Mouse (Mus musculus): Measurements from ENCODE around the gene Cbl. TPM values are rescaled to one million over a fixed set of nuclear protein-coding genes. Genes with fewer than 3 reads are reported as not detected.

The Cbl gene
- polyA plus RNA-seq, 1 experiment from 2014 or later = 18.1 TPM

- WGBS = 81% methylated on average over 3 of the region's 3 CpGs
- no peaks in the 10 kb centered on the region for H3K9me3 ChIP-seq (ENCODE audit: control insufficient read depth, low read length)
- peaks cover 3% of the 10 kb centered on the region; the same call in 1 of the 2 replicates for H3K4me1 ChIP-seq (replicated peaks; ENCODE audit: control insufficient read depth, insufficient read depth, low read length)
- DNase-seq (ENCODE audit: low spot score) = no peak
- no peaks in the 10 kb centered on the region for H3K27me3 ChIP-seq (replicated peaks; ENCODE audit: control insufficient read depth, insufficient read depth, low read length)
- no peak for ATAC-seq (replicated peaks; ENCODE audit: low FRiP score, low TSS enrichment, low read depth)
- H3K27ac ChIP-seq (ENCODE audit: low read depth) = no peak overlapping the region
- H3K36me3 ChIP-seq (ENCODE audit: control insufficient read depth, insufficient read depth, low read length) = peaks cover 50% of the 10 kb centered on the region
- no peak overlapping the region for H3K9ac ChIP-seq (ENCODE audit: low read length)
- H3K4me3 ChIP-seq (ENCODE audit: low read depth, low read length) = no peak overlapping the region
- no peak overlapping the region for H3K4me2 ChIP-seq (ENCODE audit: low read length)
Measured at GRCm38 (mm10) chr9:44170691-44171151, 63.1 kb downstream of the Cbl start.

GRCm38 (mm10) chr9:44168931-44169330 is 64.9 kb downstream of the Cbl start:
- Histone ChIP-seq H3K4me3 (ENCODE audit: low read depth, low read length) (no peak overlapping the region), H3K36me3 (ENCODE audit: control insufficient read depth, insufficient read depth, low read length) (peaks cover 68% of the 10 kb centered on the region), H3K4me1 (replicated peaks; ENCODE audit: control insufficient read depth, insufficient read depth, low read length) (no peaks in the 10 kb centered on the region), H3K9ac (ENCODE audit: low read length) (no peak overlapping the region), H3K4me2 (ENCODE audit: low read length) (no peak overlapping the region), H3K27me3 (replicated peaks; ENCODE audit: control insufficient read depth, insufficient read depth, low read length) (no peaks in the 10 kb centered on the region), H3K9me3 (ENCODE audit: control insufficient read depth, low read length) (no peaks in the 10 kb centered on the region), H3K27ac (ENCODE audit: low read depth) (no peak overlapping the region)
- no peak for DNase-seq (ENCODE audit: low spot score)
- WGBS = 88% methylated on average over 5 of the region's 5 CpGs
- no peak for ATAC-seq (replicated peaks; ENCODE audit: low FRiP score, low TSS enrichment, low read depth)

GRCm38 (mm10) chr9:44159886-44160285 is 74.0 kb downstream of the Cbl start:
- peaks cover 89% of the 10 kb centered on the region for H3K36me3 ChIP-seq (ENCODE audit: control insufficient read depth, insufficient read depth, low read length)
- WGBS = 83% methylated on average over 3 of the region's 3 CpGs
- H3K9ac ChIP-seq (ENCODE audit: low read length) = no peak overlapping the region
- no peaks in the 10 kb centered on the region for H3K27me3 ChIP-seq (replicated peaks; ENCODE audit: control insufficient read depth, insufficient read depth, low read length)
- no peak overlapping the region for H3K4me3 ChIP-seq (ENCODE audit: low read depth, low read length)
- H3K4me1 ChIP-seq (replicated peaks; ENCODE audit: control insufficient read depth, insufficient read depth, low read length) = no peaks in the 10 kb centered on the region
- no peak for DNase-seq (ENCODE audit: low spot score)
- no peak overlapping the region for H3K4me2 ChIP-seq (ENCODE audit: low read length)
- no peak for ATAC-seq (replicated peaks; ENCODE audit: low FRiP score, low TSS enrichment, low read depth)
- no peak overlapping the region for H3K27ac ChIP-seq (ENCODE audit: low read depth)
- no peaks in the 10 kb centered on the region for H3K9me3 ChIP-seq (ENCODE audit: control insufficient read depth, low read length)

GRCm38 (mm10) chr9:44147290-44147689 is 86.6 kb downstream of the Cbl start:
- Histone ChIP-seq H3K4me1 (replicated peaks; ENCODE audit: control insufficient read depth, insufficient read depth, low read length) (no peaks in the 10 kb centered on the region), H3K9me3 (ENCODE audit: control insufficient read depth, low read length) (no peaks in the 10 kb centered on the region), H3K36me3 (ENCODE audit: control insufficient read depth, insufficient read depth, low read length) (peaks cover 71% of the 10 kb centered on the region), H3K27me3 (replicated peaks; ENCODE audit: control insufficient read depth, insufficient read depth, low read length) (no peaks in the 10 kb centered on the region), H3K4me2 (ENCODE audit: low read length) (no peak overlapping the region), H3K4me3 (ENCODE audit: low read depth, low read length) (no peak overlapping the region), H3K27ac (ENCODE audit: low read depth) (no peak overlapping the region), H3K9ac (ENCODE audit: low read length) (no peak overlapping the region)
- 67% methylated on average over 3 of the region's 3 CpGs for WGBS
- DNase-seq (ENCODE audit: low spot score) = no peak
- ATAC-seq (replicated peaks; ENCODE audit: low FRiP score, low TSS enrichment, low read depth) = no peak

GRCm38 (mm10) chr9:44144718-44145060 is 89.2 kb downstream of the Cbl start:
- DNase-seq (ENCODE audit: low spot score) (no peak), ATAC-seq (replicated peaks; ENCODE audit: low FRiP score, low TSS enrichment, low read depth) (no peak)
- Histone ChIP-seq H3K27me3 (replicated peaks; ENCODE audit: control insufficient read depth, insufficient read depth, low read length) (no peaks in the 10 kb centered on the region), H3K4me3 (ENCODE audit: low read depth, low read length) (no peak overlapping the region), H3K27ac (ENCODE audit: low read depth) (no peak overlapping the region), H3K9me3 (ENCODE audit: control insufficient read depth, low read length) (no peaks in the 10 kb centered on the region), H3K4me2 (ENCODE audit: low read length) (no peak overlapping the region), H3K4me1 (replicated peaks; ENCODE audit: control insufficient read depth, insufficient read depth, low read length) (no peaks in the 10 kb centered on the region), H3K9ac (ENCODE audit: low read length) (no peak overlapping the region), H3K36me3 (ENCODE audit: control insufficient read depth, insufficient read depth, low read length) (peaks cover 75% of the 10 kb centered on the region)

- Histone ChIP-seq H3K27me3 (replicated peaks; ENCODE audit: control insufficient read depth, insufficient read depth, low read length) (no peaks in the 10 kb centered on the region), H3K4me3 (ENCODE audit: low read depth, low read length) (no peak overlapping the region), H3K36me3 (ENCODE audit: control insufficient read depth, insufficient read depth, low read length) (peaks cover 75% of the 10 kb centered on the region), H3K4me2 (ENCODE audit: low read length) (no peak overlapping the region), H3K9ac (ENCODE audit: low read length) (no peak overlapping the region), H3K9me3 (ENCODE audit: control insufficient read depth, low read length) (no peaks in the 10 kb centered on the region), H3K27ac (ENCODE audit: low read depth) (no peak overlapping the region), H3K4me1 (replicated peaks; ENCODE audit: control insufficient read depth, insufficient read depth, low read length) (no peaks in the 10 kb centered on the region)
- 0 out of 2 replicates have a peak, but pooled peaks have one; percentile 63 for ATAC-seq (replicated peaks; ENCODE audit: low FRiP score, low TSS enrichment, low read depth)
- 37% methylated on average over 6 of the region's 8 CpGs for WGBS
- no peak for DNase-seq (ENCODE audit: low spot score)
Measured at GRCm38 (mm10) chr9:44144023-44144717, 89.7 kb downstream of the Cbl start.

- no peaks in the 10 kb centered on the region for H3K9me3 ChIP-seq (ENCODE audit: control insufficient read depth, low read length)
- no peak overlapping the region for H3K4me3 ChIP-seq (ENCODE audit: low read depth, low read length)
- no peak for ATAC-seq (replicated peaks; ENCODE audit: low FRiP score, low TSS enrichment, low read depth)
- H3K27ac ChIP-seq (ENCODE audit: low read depth) = no peak overlapping the region
- no peak overlapping the region for H3K4me2 ChIP-seq (ENCODE audit: low read length)
- H3K36me3 ChIP-seq (ENCODE audit: control insufficient read depth, insufficient read depth, low read length) = peaks cover 74% of the 10 kb centered on the region
- no peak for DNase-seq (ENCODE audit: low spot score)
- H3K9ac ChIP-seq (ENCODE audit: low read length) = no peak overlapping the region
- H3K27me3 ChIP-seq (replicated peaks; ENCODE audit: control insufficient read depth, insufficient read depth, low read length) = no peaks in the 10 kb centered on the region
- 85% methylated on average over 5 of the region's 5 CpGs for WGBS
- H3K4me1 ChIP-seq (replicated peaks; ENCODE audit: control insufficient read depth, insufficient read depth, low read length) = no peaks in the 10 kb centered on the region
Measured at GRCm38 (mm10) chr9:44143421-44143820, 90.4 kb downstream of the Cbl start.

GRCm38 (mm10) chr9:44141951-44142350 is 91.9 kb downstream of the Cbl start:
- no peak overlapping the region for H3K27ac ChIP-seq (ENCODE audit: low read depth)
- 68% methylated on average over 5 of the region's 5 CpGs for WGBS
- no peak overlapping the region for H3K4me3 ChIP-seq (ENCODE audit: low read depth, low read length)
- no peaks in the 10 kb centered on the region for H3K9me3 ChIP-seq (ENCODE audit: control insufficient read depth, low read length)
- H3K4me2 ChIP-seq (ENCODE audit: low read length) = no peak overlapping the region
- H3K27me3 ChIP-seq (replicated peaks; ENCODE audit: control insufficient read depth, insufficient read depth, low read length) = no peaks in the 10 kb centered on the region
- DNase-seq (ENCODE audit: low spot score) (no peak), ATAC-seq (replicated peaks; ENCODE audit: low FRiP score, low TSS enrichment, low read depth) (no peak)
- no peaks in the 10 kb centered on the region for H3K4me1 ChIP-seq (replicated peaks; ENCODE audit: control insufficient read depth, insufficient read depth, low read length)
- H3K36me3 ChIP-seq (ENCODE audit: control insufficient read depth, insufficient read depth, low read length) = peaks cover 73% of the 10 kb centered on the region
- H3K9ac ChIP-seq (ENCODE audit: low read length) = no peak overlapping the region

GRCm38 (mm10) chr9:44137846-44138245 is 96.0 kb downstream of the Cbl start:
- DNase-seq (ENCODE audit: low spot score) = no peak
- peaks cover 45% of the 10 kb centered on the region for H3K36me3 ChIP-seq (ENCODE audit: control insufficient read depth, insufficient read depth, low read length)
- 41% methylated on average over 4 of the region's 4 CpGs for WGBS

More at GRCm38 (mm10) chr9:44137846-44138245, 96.0 kb downstream of the Cbl start:
- Histone ChIP-seq H3K4me1 (replicated peaks; ENCODE audit: control insufficient read depth, insufficient read depth, low read length) (peaks cover 26% of the 10 kb centered on the region), H3K4me3 (ENCODE audit: low read depth, low read length) (no peak overlapping the region), H3K9ac (ENCODE audit: low read length) (no peak overlapping the region), H3K9me3 (ENCODE audit: control insufficient read depth, low read length) (no peaks in the 10 kb centered on the region), H3K27ac (ENCODE audit: low read depth) (no peak overlapping the region), H3K4me2 (ENCODE audit: low read length) (no peak overlapping the region), H3K27me3 (replicated peaks; ENCODE audit: control insufficient read depth, insufficient read depth, low read length) (peaks cover 13% of the 10 kb centered on the region; the same call in 1 of the 2 replicates)
- ATAC-seq (replicated peaks; ENCODE audit: low FRiP score, low TSS enrichment, low read depth) = no peak

Measured in intestine, embryonic 14.5 days (tissue).